Mouse (Mus musculus) cerebellum, postnatal 4 days (tissue): ENCODE data around the gene Stx12.
"Not testable (repeated sequence)": the region's sequence is repeated elsewhere in the genome, so short reads cannot be mapped to it uniquely, and the experiment has no call there.

Experiments used
- DNase-seq, 2 experiments: peaks; one replicate each; pipeline ENCODE4 v3.0.0; 2022; ENCODE audit warnings: low spot score in 2 of 2, mixed read lengths in 1 of 2

Stx12 gene

GRCm38 (mm10) chr4:132884064-132884843 is at the start of gene Stx12:
Gene Stx12, minus strand, starts transcription at chr4:132884509.
- peak; percentile 75 to 92 for DNase-seq

GRCm38 (mm10) chr4:132932752-132933404 is 48.6 kb upstream of the Stx12 start:
- DNase-seq: no peak

GRCm38 (mm10) chr4:132930784-132931183 is 46.5 kb upstream of the Stx12 start:
- DNase-seq: peak in 1 of 2 experiments; percentile 45

GRCm38 (mm10) chr4:132926520-132926919 is 42.2 kb upstream of the Stx12 start:
- not testable (repeated sequence) for DNase-seq

GRCm38 (mm10) chr4:132922558-132923008 is 38.3 kb upstream of the Stx12 start, which contains the start of gene Fam76a:
Gene Fam76a, minus strand, starts transcription at chr4:132922558.
- DNase-seq: peak; percentile 98 to 100

- DNase-seq: no peak
Observed at GRCm38 (mm10) chr4:132922061-132922530, 37.8 kb upstream of the Stx12 start.

- DNase-seq: no peak
Observed at GRCm38 (mm10) chr4:132921488-132921887, 37.2 kb upstream of the Stx12 start.

- DNase-seq: no peak
Observed at GRCm38 (mm10) chr4:132920171-132920570, 35.9 kb upstream of the Stx12 start.

- not testable (repeated sequence) for DNase-seq
Observed at GRCm38 (mm10) chr4:132918493-132918892, 34.2 kb upstream of the Stx12 start.

GRCm38 (mm10) chr4:132912156-132912555 is 27.8 kb upstream of the Stx12 start:
- DNase-seq: no peak

GRCm38 (mm10) chr4:132905843-132906360 is 21.6 kb upstream of the Stx12 start:
- DNase-seq: no peak

- no peak for DNase-seq
Observed at GRCm38 (mm10) chr4:132904765-132905309, 20.5 kb upstream of the Stx12 start.

- DNase-seq: no peak
Observed at GRCm38 (mm10) chr4:132904071-132904470, 19.8 kb upstream of the Stx12 start.

GRCm38 (mm10) chr4:132898197-132898596 is 13.9 kb upstream of the Stx12 start:
- DNase-seq: no peak

GRCm38 (mm10) chr4:132894402-132894801 is 10.1 kb upstream of the Stx12 start:
- DNase-seq: no peak

GRCm38 (mm10) chr4:132884844-132885374 is 600 bp upstream of the Stx12 start:
- DNase-seq: no peak

- peak in 1 of 2 experiments; percentile 4 for DNase-seq
Observed at GRCm38 (mm10) chr4:132883561-132884063, 697 bp downstream of the Stx12 start.

GRCm38 (mm10) chr4:132874363-132875097 is 9.8 kb downstream of the Stx12 start:
- no peak for DNase-seq

- no peak for DNase-seq
Observed at GRCm38 (mm10) chr4:132873481-132874362, 10.6 kb downstream of the Stx12 start.

GRCm38 (mm10) chr4:132871116-132871515 is 13.2 kb downstream of the Stx12 start:
- no peak for DNase-seq
